Mouse (Mus musculus) kidney, adult 2 months (tissue): ENCODE results near the gene Ptprk. TPM values are rescaled to one million over a fixed set of nuclear protein-coding genes. Genes with fewer than 3 reads are reported as not detected.

Experiments
- DNase-seq: peaks from one replicate; pipeline ENCODE4 v3.0.0; 2021
- H3K27ac ChIP-seq: fragments of 200-500 bp; 2 replicates; pipeline ENCODE4 v1.5.1; 2012; ENCODE audit warnings: low read depth, low read length, control low read depth, inconsistent platforms; ENCODE audit not compliant: insufficient read depth
- H3K27me3 ChIP-seq: fragments of 200-500 bp; replicated peaks from 2 replicates; pipeline ENCODE4 v1.6.1; 2012; ENCODE audit warnings: mild to moderate bottlenecking, moderate library complexity, low read length, inconsistent platforms; ENCODE audit not compliant: control insufficient read depth, insufficient read depth
- H3K36me3 ChIP-seq: fragments of 200-500 bp; 2 replicates; pipeline ENCODE4 v1.6.1; 2012; ENCODE audit warnings: mild to moderate bottlenecking, moderate library complexity, low read length, inconsistent platforms; ENCODE audit not compliant: control insufficient read depth, insufficient read depth
- H3K4me1 ChIP-seq: fragments of 200-500 bp; 2 replicates; pipeline ENCODE4 v1.6.1; 2011; ENCODE audit warnings: low read length; ENCODE audit not compliant: control insufficient read depth, insufficient read depth
- H3K4me3 ChIP-seq: fragments of 200-500 bp; 2 replicates; pipeline ENCODE4 v1.5.1; 2011; ENCODE audit warnings: mild to moderate bottlenecking, low read depth, low read length, control low read depth; ENCODE audit not compliant: insufficient read depth
- CTCF ChIP-seq: fragments of 200-500 bp; conservative IDR thresholded peaks from 2 replicates; pipeline ENCODE4 v1.5.1; 2011; ENCODE audit warnings: low read depth, mild to moderate bottlenecking, control low read depth, low read length, moderate library complexity, mixed read lengths; ENCODE audit not compliant: insufficient read depth, insufficient read length
- POLR2A ChIP-seq: fragments of 200-500 bp; IDR thresholded peaks from one replicate; pipeline ENCODE4 v1.6.1; 2011; ENCODE audit warnings: low read depth, low read length, control low read depth
- WGBS: fragments of 180-500 bp; shearing (Covaris S2); methylation state at CpG from one replicate; pipeline ENCODE4 v1.1.7; 2018; 5-methylcytosine and 5-hydroxymethylcytosine counted together
- polyA plus RNA-seq: library from polyadenylated mRNA; depleted of rRNA; stranded (reverse); fragments of >200 nt; gene quantifications from 2 replicates; pipeline ENCODE4 v1.2.3, GENCODE M21; 2012

Ptprk gene
- polyA plus RNA-seq, 1 experiment = 50.2 TPM

GRCm38 (mm10) chr10:28566378-28566777, 491.8 kb downstream of the Ptprk start:
- Histone ChIP-seq H3K27me3 (no peaks in the 10 kb centered on the region), H3K4me3 (no peak overlapping the region), H3K4me1 (no peaks in the 10 kb centered on the region), H3K27ac (no peak overlapping the region), H3K36me3 (no peaks in the 10 kb centered on the region)
- no peak for DNase-seq
- no peak for TF ChIP-seq POLR2A
- no peak for TF ChIP-seq CTCF
- 87% methylated on average over 4 of the region's 4 CpGs for WGBS

- no peak overlapping the region for H3K4me3 ChIP-seq
- H3K36me3 ChIP-seq = no peaks in the 10 kb centered on the region
- 93% methylated on average over 2 of the region's 2 CpGs for WGBS
- no peak for DNase-seq
- H3K4me1 ChIP-seq = no peaks in the 10 kb centered on the region
- TF ChIP-seq CTCF (no peak), POLR2A (no peak)
- H3K27ac ChIP-seq = no peak overlapping the region
- H3K27me3 ChIP-seq = no peaks in the 10 kb centered on the region
Observed at GRCm38 (mm10) chr10:28566828-28567227, 492.2 kb downstream of the Ptprk start.

GRCm38 (mm10) chr10:28567441-28567840, 492.8 kb downstream of the Ptprk start:
- H3K27me3 ChIP-seq = no peaks in the 10 kb centered on the region
- H3K4me3 ChIP-seq = no peak overlapping the region
- no peaks in the 10 kb centered on the region for H3K36me3 ChIP-seq
- H3K27ac ChIP-seq = no peak overlapping the region
- TF ChIP-seq CTCF = no peak
- TF ChIP-seq POLR2A = no peak
- no peak for DNase-seq
- 89% methylated on average over 3 of the region's 3 CpGs for WGBS
- H3K4me1 ChIP-seq = no peaks in the 10 kb centered on the region

GRCm38 (mm10) chr10:28568047-28568446, 493.4 kb downstream of the Ptprk start:
- Histone ChIP-seq H3K27me3 (no peaks in the 10 kb centered on the region), H3K4me1 (no peaks in the 10 kb centered on the region), H3K27ac (no peak overlapping the region), H3K4me3 (no peak overlapping the region), H3K36me3 (no peaks in the 10 kb centered on the region)
- TF ChIP-seq CTCF = no peak
- no peak for TF ChIP-seq POLR2A
- 89% methylated on average over 5 of the region's 5 CpGs for WGBS
- no peak for DNase-seq

- Histone ChIP-seq H3K27me3 (no peaks in the 10 kb centered on the region), H3K4me3 (no peak overlapping the region), H3K27ac (no peak overlapping the region), H3K36me3 (peaks cover 4% of the 10 kb centered on the region; the same call in 1 of the 2 replicates), H3K4me1 (no peaks in the 10 kb centered on the region)
- 72% methylated on average over 5 of the region's 5 CpGs for WGBS
- TF ChIP-seq POLR2A (no peak), CTCF (no peak)
- DNase-seq = no peak
Observed at GRCm38 (mm10) chr10:28579596-28579995, 505.0 kb downstream of the Ptprk start.

- H3K36me3 ChIP-seq = peaks cover 3% of the 10 kb centered on the region
- DNase-seq = no peak
- no peak overlapping the region for H3K27ac ChIP-seq
- no peak overlapping the region for H3K4me3 ChIP-seq
- no peaks in the 10 kb centered on the region for H3K27me3 ChIP-seq
- H3K4me1 ChIP-seq = no peaks in the 10 kb centered on the region
- 49% methylated on average over 4 of the region's 4 CpGs for WGBS
- TF ChIP-seq POLR2A (no peak), CTCF (no peak)
Observed at GRCm38 (mm10) chr10:28586565-28587138, 512.0 kb downstream of the Ptprk start.

- DNase-seq = no peak
- H3K36me3 ChIP-seq = peaks cover 1% of the 10 kb centered on the region
- H3K27ac ChIP-seq = no peak overlapping the region
- no peaks in the 10 kb centered on the region for H3K4me1 ChIP-seq
- 90% methylated on average over 4 of the region's 4 CpGs for WGBS
- TF ChIP-seq POLR2A = no peak
- no peak for TF ChIP-seq CTCF
- H3K4me3 ChIP-seq = no peak overlapping the region
- no peaks in the 10 kb centered on the region for H3K27me3 ChIP-seq
Observed at GRCm38 (mm10) chr10:28588401-28588800, 513.8 kb downstream of the Ptprk start.
